Mouse (Mus musculus) thymus, adult 2 months (tissue): ENCODE results near the gene Sipa1l1. TPM values are rescaled to one million over a fixed set of nuclear protein-coding genes. Genes with fewer than 3 reads are reported as not detected.

Experiments
- DNase-seq: peaks from one replicate; pipeline ENCODE4 v3.0.0; 2021
- H3K27ac ChIP-seq: fragments of 200-500 bp; 2 replicates; pipeline ENCODE4 v1.5.1; 2012; ENCODE audit warnings: low read length, control low read depth; ENCODE audit not compliant: control insufficient read depth, insufficient read depth
- H3K27me3 ChIP-seq: fragments of 200-500 bp; 2 replicates; pipeline ENCODE4 v1.6.1; 2012; ENCODE audit warnings: mild to moderate bottlenecking, low read length, moderate library complexity, mixed read lengths; ENCODE audit not compliant: control insufficient read depth, insufficient read depth
- H3K36me3 ChIP-seq: fragments of 200-500 bp; 2 replicates; pipeline ENCODE4 v1.6.1; 2012; ENCODE audit warnings: mild to moderate bottlenecking, low read length, moderate library complexity; ENCODE audit not compliant: control insufficient read depth, insufficient read depth
- H3K4me1 ChIP-seq: fragments of 200-500 bp; replicated peaks from 2 replicates; pipeline ENCODE4 v1.6.1; 2012; ENCODE audit warnings: low read length; ENCODE audit not compliant: control insufficient read depth, insufficient read depth
- H3K4me3 ChIP-seq: fragments of 200-500 bp; 2 replicates; pipeline ENCODE4 v1.5.1; 2012; ENCODE audit warnings: mild to moderate bottlenecking, low read length, control low read depth, moderate library complexity; ENCODE audit not compliant: control insufficient read depth, insufficient read depth
- CTCF ChIP-seq: fragments of 200-500 bp; IDR thresholded peaks from 2 replicates; pipeline ENCODE4 v1.5.1; 2012; ENCODE audit warnings: mild to moderate bottlenecking, control low read depth, low read length, moderate library complexity, borderline replicate concordance; ENCODE audit not compliant: control insufficient read depth, poor library complexity, insufficient read depth; ENCODE audit errors: extremely low read depth
- POLR2A ChIP-seq: fragments of 200-500 bp; IDR thresholded peaks from 2 replicates; pipeline ENCODE4 v1.6.1; 2012; ENCODE audit warnings: mild to moderate bottlenecking, low read length, control low read depth, moderate library complexity; ENCODE audit not compliant: control insufficient read depth, poor library complexity, insufficient read depth; ENCODE audit errors: extremely low read depth
- WGBS: fragments of 180-500 bp; shearing (Covaris S2); methylation state at CpG from one replicate; pipeline ENCODE4 v1.1.7; 2018; 5-methylcytosine and 5-hydroxymethylcytosine counted together
- polyA plus RNA-seq: library from polyadenylated mRNA; depleted of rRNA; stranded (reverse); fragments of >200 nt; gene quantifications from 2 replicates; pipeline ENCODE4 v1.2.3, GENCODE M21; 2012

Gene Sipa1l1
- polyA plus RNA-seq, 1 experiment, result 43.7 TPM

DNA sequence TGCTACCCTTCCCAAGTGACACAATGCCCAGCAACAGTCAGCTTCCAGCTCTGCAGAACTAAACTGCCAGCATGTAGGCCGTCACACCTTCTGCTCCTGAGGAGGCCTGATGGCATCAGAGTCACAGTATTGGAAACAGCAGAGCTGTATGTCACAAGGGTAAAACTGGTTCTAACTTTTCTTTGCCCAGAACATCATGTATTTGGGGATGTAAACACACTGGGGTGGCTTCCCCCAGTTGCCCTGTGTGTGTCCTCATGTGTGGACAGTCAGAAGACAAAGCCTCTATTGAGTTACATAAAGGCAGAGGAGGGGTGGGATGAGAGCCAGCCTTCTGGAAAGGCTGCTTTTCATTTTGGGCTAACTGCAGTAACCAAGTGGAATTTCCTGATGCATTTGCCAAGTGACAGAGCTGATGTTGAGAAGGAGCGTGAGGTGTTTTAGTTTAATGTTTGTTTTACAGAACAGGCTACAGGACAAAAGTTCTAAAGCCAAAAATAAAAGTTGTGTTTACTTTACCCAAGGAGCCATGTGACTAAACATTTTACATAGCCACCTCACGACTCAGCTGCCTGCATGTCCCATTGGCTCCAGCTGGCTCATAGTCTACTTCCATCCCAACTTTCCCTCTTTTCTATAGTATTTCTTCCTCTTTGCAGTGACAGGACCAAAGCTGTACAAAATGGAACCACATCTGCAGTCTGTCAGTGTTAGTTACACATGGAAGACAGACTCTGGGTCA is 243.3 kb downstream of the Sipa1l1 start:
- Histone ChIP-seq H3K27ac (no peak overlapping the region), H3K4me1 (no peaks in the 10 kb centered on the region; the same call in 1 of the 2 replicates), H3K4me3 (no peak overlapping the region), H3K27me3 (no peaks in the 10 kb centered on the region), H3K36me3 (peaks cover 20% of the 10 kb centered on the region)
- DNase-seq, result no peak
- no peak for TF ChIP-seq CTCF
- TF ChIP-seq POLR2A, result no peak
- 91% methylated on average over 3 of the region's 3 CpGs for WGBS

DNA sequence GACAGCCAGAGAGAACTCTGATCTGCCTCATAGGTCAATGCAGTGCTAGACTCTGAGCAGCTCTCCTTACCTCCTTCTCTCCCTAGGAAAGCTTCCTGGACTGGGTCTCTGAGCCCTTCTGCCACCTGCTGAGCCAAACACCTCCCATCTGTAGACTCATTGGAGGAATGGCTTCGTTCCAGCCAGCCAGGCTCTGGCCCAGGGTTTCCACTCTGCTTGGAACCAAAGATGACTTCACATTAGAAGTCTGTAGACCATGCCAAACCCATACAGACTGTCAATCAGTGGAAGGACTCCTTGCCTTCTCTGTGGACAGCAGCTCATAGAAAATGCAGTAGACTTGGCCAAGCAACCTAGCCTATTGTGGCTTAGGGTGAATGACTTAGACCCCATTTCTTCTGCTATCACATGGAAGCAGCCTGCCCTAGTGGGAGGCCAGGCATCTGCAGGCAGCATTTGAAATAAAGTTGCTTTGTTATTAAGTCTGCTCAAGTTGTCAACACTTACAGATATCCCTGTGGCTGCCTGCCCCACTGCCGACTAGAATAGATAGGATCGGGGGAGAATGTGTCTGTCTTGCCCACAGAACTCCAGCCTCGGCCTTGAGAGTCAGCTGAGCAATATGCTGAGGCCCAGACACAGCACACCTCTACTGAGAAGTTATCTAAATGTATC is 246.7 kb downstream of the Sipa1l1 start:
- TF ChIP-seq POLR2A (no peak), CTCF (no peak)
- Histone ChIP-seq H3K27me3 (no peaks in the 10 kb centered on the region), H3K4me1 (no peaks in the 10 kb centered on the region), H3K4me3 (no peak overlapping the region), H3K27ac (no peak overlapping the region), H3K36me3 (peaks cover 21% of the 10 kb centered on the region)
- 87% methylated on average over 4 of the region's 4 CpGs for WGBS
- DNase-seq, result no peak

DNA sequence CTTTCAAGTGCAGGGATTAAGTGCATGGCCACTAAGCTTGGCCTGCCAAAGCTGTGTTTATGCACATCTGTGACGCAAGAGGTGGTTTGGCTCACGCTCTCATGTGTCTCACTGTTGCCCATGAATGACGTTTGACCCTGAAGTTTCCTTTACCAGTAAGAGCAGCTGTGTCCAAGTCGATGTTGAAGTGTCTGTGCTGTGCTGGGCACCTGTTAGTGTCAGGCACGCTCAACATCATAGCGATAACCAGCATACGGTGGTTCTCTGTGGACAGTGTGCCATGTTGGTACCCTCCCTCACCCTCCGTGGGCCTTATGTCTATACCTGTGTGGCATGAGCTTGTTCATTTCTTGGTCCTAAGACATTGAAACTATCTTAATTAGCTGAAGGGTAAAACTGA is 249.9 kb downstream of the Sipa1l1 start:
- no peak for DNase-seq
- Histone ChIP-seq H3K4me1 (no peaks in the 10 kb centered on the region), H3K4me3 (no peak overlapping the region), H3K27ac (no peak overlapping the region), H3K36me3 (peaks cover 31% of the 10 kb centered on the region), H3K27me3 (no peaks in the 10 kb centered on the region)
- WGBS, result 96% methylated on average over 8 of the region's 8 CpGs
- TF ChIP-seq POLR2A (no peak), CTCF (no peak)

DNA sequence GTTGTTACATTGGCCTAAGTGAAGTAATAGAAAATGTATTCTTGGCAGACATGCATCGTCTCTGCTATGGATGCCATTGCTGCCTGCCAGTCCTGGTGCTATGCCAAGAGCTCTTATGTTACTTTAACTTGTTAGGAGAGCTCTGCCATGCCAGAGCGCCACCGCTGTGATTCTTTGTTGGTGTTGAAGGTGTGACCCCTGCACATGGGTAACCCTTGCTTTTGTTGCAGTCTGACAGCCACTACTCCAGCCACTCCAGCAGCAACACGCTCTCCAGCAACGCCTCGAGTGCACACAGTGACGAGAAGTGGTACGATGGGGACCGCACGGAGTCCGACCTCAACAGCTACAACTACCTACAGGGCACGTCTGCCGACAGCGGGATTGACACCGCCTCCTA is 255.7 kb downstream of the Sipa1l1 start:
- 98% methylated on average over 15 of the region's 15 CpGs for WGBS
- H3K4me1 ChIP-seq, result no peaks in the 10 kb centered on the region
- DNase-seq, result no peak
- no peak for TF ChIP-seq CTCF
- no peak for TF ChIP-seq POLR2A
- no peaks in the 10 kb centered on the region for H3K27me3 ChIP-seq
- no peak overlapping the region for H3K4me3 ChIP-seq
- H3K36me3 ChIP-seq, result peaks cover 19% of the 10 kb centered on the region
- H3K27ac ChIP-seq, result no peak overlapping the region

DNA sequence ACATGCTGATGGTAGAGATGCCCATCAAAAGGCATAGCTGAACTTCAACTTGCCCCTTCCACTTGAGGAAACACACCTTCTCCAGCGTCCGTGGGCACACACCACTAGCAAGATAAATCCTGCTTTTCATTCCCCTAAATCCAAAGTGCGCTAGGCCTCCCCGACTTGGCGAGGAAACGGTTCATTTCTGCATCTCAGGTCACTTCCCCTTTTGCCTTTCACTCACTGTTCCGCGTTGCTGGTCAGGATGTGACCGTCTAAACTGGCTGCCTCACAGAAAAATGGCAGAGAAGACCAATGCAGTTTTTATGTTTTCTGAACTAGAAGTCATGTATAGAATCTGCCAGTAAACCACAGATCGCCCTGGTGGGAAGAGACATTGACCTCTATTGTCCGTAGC is 256.7 kb downstream of the Sipa1l1 start:
- WGBS, result 87% methylated on average over 11 of the region's 11 CpGs
- no peak overlapping the region for H3K27ac ChIP-seq
- TF ChIP-seq POLR2A (no peak), CTCF (no peak)
- peaks cover 19% of the 10 kb centered on the region for H3K36me3 ChIP-seq
- H3K4me3 ChIP-seq, result no peak overlapping the region
- no peaks in the 10 kb centered on the region for H3K27me3 ChIP-seq
- no peak for DNase-seq
- no peaks in the 10 kb centered on the region for H3K4me1 ChIP-seq

DNA sequence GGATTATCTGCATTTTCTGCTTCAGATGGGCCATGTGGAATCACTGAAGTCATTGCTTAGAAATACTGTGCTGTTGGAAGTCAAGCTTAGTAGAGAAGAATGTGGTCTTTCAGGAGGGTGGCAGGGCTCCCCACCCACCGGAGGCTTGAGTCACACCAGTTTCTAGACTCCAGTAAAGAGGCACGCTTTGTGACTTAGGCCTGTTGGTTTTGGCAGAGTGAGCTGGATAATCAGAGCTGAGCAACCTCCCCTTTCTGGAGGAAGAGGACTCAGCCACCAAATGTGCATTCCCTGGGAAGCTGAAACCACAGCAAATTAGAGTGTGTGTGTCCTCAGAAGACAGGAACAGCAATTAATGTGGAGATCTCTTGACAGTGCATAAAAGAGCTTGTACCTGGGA is 258.3 kb downstream of the Sipa1l1 start:
- peaks cover 19% of the 10 kb centered on the region for H3K36me3 ChIP-seq
- TF ChIP-seq CTCF (no peak), POLR2A (no peak)
- no peak for DNase-seq
- WGBS, result 85% methylated on average over 2 of the region's 2 CpGs
- no peak overlapping the region for H3K27ac ChIP-seq
- H3K4me1 ChIP-seq, result no peaks in the 10 kb centered on the region
- no peaks in the 10 kb centered on the region for H3K27me3 ChIP-seq
- no peak overlapping the region for H3K4me3 ChIP-seq
